Mouse (Mus musculus) lung, postnatal 10 days (tissue): ENCODE data around the gene Kcne4.

Experiments
- DNase-seq: peaks from one replicate; pipeline ENCODE4 v3.0.0; 2021

The Kcne4 gene

DNA sequence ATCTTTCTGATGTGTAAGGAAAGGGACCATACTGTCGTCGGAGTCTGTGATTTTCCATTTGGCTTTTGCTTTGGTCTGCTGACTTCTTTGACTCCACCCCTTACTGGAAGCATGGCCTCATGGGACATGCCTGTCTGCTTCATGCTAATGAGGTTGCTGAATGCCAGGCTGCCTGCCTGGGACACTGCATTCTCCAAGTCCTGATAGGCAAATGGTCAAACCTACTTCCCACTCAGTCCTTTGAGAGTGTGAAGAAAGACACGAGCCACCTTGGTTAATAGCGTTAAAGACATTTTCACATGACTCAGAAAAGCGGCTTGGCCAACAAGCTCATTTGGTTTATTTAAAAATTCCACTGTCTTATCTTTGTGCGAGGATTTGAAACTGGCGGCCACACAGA is 43.5 kb downstream of the Kcne4 start:
- DNase-seq, result peak; percentile 73

GRCm38 (mm10) chr1:78862281-78862680 is 45.7 kb downstream of the Kcne4 start:
- DNase-seq, result no peak

DNA sequence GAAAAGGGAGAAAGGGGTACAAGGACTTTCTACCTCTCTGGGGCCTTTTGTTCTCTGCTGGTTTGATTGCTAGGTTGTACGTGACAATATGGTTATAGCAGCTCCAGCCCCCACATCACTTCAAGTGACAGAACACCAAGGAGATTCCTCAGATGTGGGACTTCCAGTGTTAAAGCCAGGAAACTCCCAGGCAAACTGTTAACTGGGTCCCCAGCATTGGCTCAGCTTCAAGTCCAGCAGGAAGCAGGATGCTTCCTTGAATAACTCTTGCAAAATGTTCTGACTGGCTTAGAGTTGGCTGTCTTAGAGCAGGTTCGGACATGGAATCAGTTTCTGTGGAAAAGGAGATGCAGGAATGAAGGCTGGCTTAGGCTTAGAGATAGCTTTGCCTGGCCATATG is 47.3 kb downstream of the Kcne4 start:
- peak; percentile 59 for DNase-seq

DNA sequence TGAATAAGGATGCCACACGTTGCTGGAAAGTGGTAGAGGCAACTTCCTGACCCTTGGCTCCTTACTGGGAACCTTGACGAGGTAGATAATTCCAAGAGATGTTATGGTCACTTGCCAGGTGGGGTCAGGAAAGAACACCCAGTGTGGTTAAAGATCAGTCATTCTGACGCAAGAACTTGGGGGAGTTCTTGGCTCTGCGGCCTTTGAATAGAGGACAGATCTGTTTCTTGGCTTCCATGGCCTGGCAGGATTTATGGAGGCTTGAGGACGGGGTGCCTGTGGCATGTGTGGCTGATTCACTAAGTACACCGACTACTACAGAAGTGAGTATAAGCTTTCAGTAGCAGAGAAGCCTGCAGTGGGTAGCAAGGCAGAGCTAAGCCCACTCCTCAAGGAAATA is 47.8 kb downstream of the Kcne4 start:
- peak; percentile 30 for DNase-seq

DNA sequence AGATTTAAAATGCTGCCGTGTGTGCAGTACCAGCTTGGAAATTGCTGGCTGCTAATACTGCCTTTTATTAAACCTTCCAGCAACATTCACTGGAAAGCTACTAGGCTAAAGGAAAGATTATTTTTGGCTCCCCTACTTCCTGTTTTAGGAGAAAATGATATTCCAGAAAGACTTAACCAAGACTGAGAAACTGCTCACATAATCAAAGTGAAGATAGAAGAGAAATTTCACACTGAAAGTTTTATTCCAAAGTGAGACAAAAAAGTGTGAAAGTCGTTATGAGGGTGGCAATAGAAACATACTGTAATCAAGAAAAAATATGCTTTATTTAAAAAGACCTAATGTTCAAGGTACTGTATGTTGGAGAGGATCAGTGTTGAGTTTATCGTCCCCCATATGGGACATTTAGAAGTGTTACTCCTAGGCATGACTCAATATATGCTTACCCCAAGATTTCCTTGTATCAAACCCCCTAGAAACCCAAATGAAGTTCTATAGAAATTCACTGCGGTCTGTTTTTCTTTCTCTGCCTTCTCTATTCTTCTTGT is 48.3 kb downstream of the Kcne4 start:
- no peak for DNase-seq

DNA sequence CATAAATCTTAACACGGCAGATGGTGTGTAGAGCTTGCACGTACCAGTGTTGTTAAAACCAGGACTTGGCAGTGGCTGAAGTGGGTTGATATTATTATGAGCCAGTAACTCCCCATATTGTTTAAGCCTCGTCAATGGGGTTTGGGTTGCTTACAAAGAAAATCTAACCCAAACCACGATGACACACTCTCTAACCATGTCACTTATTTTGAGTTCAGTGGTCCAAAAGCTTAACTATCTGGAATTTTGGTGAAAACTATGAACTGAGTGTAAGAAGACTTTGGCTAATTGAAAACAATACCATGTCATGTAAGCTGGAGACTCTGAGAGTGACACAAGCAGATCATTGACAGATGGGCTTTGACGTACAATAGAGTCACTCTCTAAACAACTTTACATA is 49.4 kb downstream of the Kcne4 start:
- no peak for DNase-seq

GRCm38 (mm10) chr1:78866455-78866854 is 49.9 kb downstream of the Kcne4 start:
- no peak for DNase-seq
